9 mouse cellular contexts compared by ENCODE assay signal in genomic region chr2:41470617-41471016, GRCm38 (mm10).
DNase-seq lines count a peak whose midpoint lies in the region; ATAC-seq and TF ChIP-seq lines count a peak whose summit lies in the region.
"Had no signal": no experiment of that assay in that cellular context is flagged by ENCODE, and none has a peak within 500 bp of the region (broad histone marks: within the 10 kb centered on the region; RNA-seq: fewer than 3 reads in every experiment).

No protein-coding gene starts in this region.

- H3K27ac ChIP-seq in heart, embryonic 12.5 days (ENCODE audit: poor library complexity, severe bottlenecking), result peak overlapping the region; percentile 34; the same call in 1 of the 2 replicates
- peak overlapping the region; percentile 16; the same call in 1 of the 2 replicates for H3K27ac ChIP-seq in left cerebral cortex, adult 2 months
- no peak overlapping the region for H3K27ac ChIP-seq in liver, postnatal 0 days (ENCODE audit: low read depth)
- H3K27ac ChIP-seq: macrophage had no signal

- H3K4me1 ChIP-seq in heart, embryonic 12.5 days (replicated peaks), result no peaks in the 10 kb centered on the region
- no peaks in the 10 kb centered on the region for H3K4me1 ChIP-seq in liver, postnatal 0 days (ENCODE audit: insufficient read depth)

- H3K9me3 ChIP-seq in heart, embryonic 12.5 days (replicated peaks), result no peaks in the 10 kb centered on the region
- H3K9me3 ChIP-seq in liver, postnatal 0 days (ENCODE audit: low read length), result no peaks in the 10 kb centered on the region

- intact Hi-C loops in left cerebral cortex, adult 2 months (cut with DNase I), result no loop called here

- no peak overlapping the region for H3K4me3 ChIP-seq in heart, embryonic 12.5 days
- H3K4me3 ChIP-seq in left cerebral cortex, adult 2 months, result no peak overlapping the region
- H3K4me3 ChIP-seq in liver, postnatal 0 days (ENCODE audit: low read depth, low read length), result no peak overlapping the region

- H3K27me3 ChIP-seq in heart, embryonic 12.5 days (replicated peaks), result no peaks in the 10 kb centered on the region
- H3K27me3 ChIP-seq in liver, postnatal 0 days (ENCODE audit: insufficient read depth, low read length), result no peaks in the 10 kb centered on the region

- H3K36me3 ChIP-seq in heart, embryonic 12.5 days, result no peaks in the 10 kb centered on the region
- H3K36me3 ChIP-seq in liver, postnatal 0 days (replicated peaks; ENCODE audit: insufficient read depth, low read length), result no peaks in the 10 kb centered on the region

- no peak overlapping the region for H3K9ac ChIP-seq in heart, embryonic 12.5 days
- H3K9ac ChIP-seq in liver, postnatal 0 days (replicated peaks), result no peak overlapping the region

- no peak for ATAC-seq in heart, embryonic 12.5 days (ENCODE audit: insufficient number of reproducible peaks, low FRiP score)
- no peak for ATAC-seq in liver, postnatal 0 days
- no peak for ATAC-seq in megakaryocyte progenitor cell, adult 5-6 weeks (replicated peaks; ENCODE audit: poor library complexity)

- no peak overlapping the region for H3K4me2 ChIP-seq in heart, embryonic 12.5 days
- H3K4me2 ChIP-seq in liver, postnatal 0 days (ENCODE audit: low read depth, low read length), result no peak overlapping the region

- WGBS in heart, embryonic 12.5 days, result 42% methylated on average over 2 of the region's 2 CpGs
- 58% methylated on average over 2 of the region's 2 CpGs for WGBS in liver, postnatal 0 days (ENCODE audit: insufficient replicate concordance)

- DNase-seq in Muller cell, postnatal 12 days (ENCODE audit: inconsistent ontology term), result peak; percentile 16
- DNase-seq in cerebellum, adult 18-20 months, result peak; percentile 73 to 79
- DNase-seq in left cerebral cortex, adult 2 months (ENCODE audit: extremely low spot score in 1 of 2, low spot score in 2 of 2), result peak in 1 of 2 experiments; percentile 27
- no peak for DNase-seq in spleen, adult 18-20 months
- DNase-seq in liver, postnatal 0 days, result no peak
- no peak for DNase-seq in kidney, postnatal 4 days

- TF ChIP-seq EP300 in liver, postnatal 0 days (IDR thresholded peaks at IDR 0.05; ENCODE audit: low read depth), result no peak

- peak; percentile 15; the same call in 1 of the 2 replicates for TF ChIP-seq CTCF in left cerebral cortex, adult 2 months (IDR thresholded peaks at IDR 0.05)
- no peak for TF ChIP-seq CTCF in liver, postnatal 0 days (IDR thresholded peaks at IDR 0.05; ENCODE audit: low read depth)

Comparison
In these comparisons a context has a peak if more than half of its experiments do, and no peak if none do; other contexts are left out.
1. DNase-seq: peak in Muller cell, postnatal 12 days (single experiment) and cerebellum, adult 18-20 months (2 of 2); none in spleen, adult 18-20 months (0 of 2), liver, postnatal 0 days (single experiment) and kidney, postnatal 4 days (0 of 2).